Mouse (Mus musculus): ENCODE data around the gene Aph1a. TPM values are rescaled to one million over a fixed set of nuclear protein-coding genes. Genes with fewer than 3 reads are reported as not detected.
"Not testable (repeated sequence)": the region's sequence is repeated elsewhere in the genome, so short reads cannot be mapped to it uniquely, and the experiment has no call there.

Gene Aph1a
- polyA plus RNA-seq, 1 experiment, result 44.3 TPM

DNA sequence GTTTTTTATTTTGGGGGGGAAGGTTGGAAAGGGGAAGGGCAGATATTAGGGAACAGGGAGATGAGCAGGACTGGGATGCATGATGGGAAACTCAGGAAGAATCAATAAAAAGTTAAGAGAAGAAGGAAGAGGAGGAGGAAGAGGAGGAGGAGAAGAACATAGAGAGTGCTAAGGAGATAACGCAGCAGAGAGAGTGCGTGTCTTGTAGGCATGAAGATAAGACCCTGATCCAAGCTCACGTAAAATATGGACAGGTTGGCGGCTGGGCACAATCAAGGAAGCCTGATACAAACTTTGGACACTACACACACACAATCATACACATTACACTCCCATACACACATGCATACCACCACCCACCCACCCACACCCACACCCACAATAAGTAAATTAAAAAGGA, 20.9 kb downstream of the Aph1a start:
- TF ChIP-seq EP300 (IDR thresholded peaks at IDR 0.05; ENCODE audit: insufficient read depth, low read depth, low read length) (no peak), POLR2A (IDR thresholded peaks at IDR 0.05; ENCODE audit: insufficient read depth, low read length) (no peak), CTCF (IDR thresholded peaks at IDR 0.05; ENCODE audit: low read depth, low read length) (no peak)
- Histone ChIP-seq H3K4me3 (ENCODE audit: low read depth, low read length) (no peak overlapping the region), H3K9me3 (replicated peaks; ENCODE audit: control insufficient read depth, insufficient read depth, low read length, poor library complexity, severe bottlenecking) (no peaks in the 10 kb centered on the region)

GRCm38 (mm10) chr3:95916760-95917159, 23.0 kb downstream of the Aph1a start:
- H3K27ac ChIP-seq (ENCODE audit: insufficient read depth, low read length), result no peak overlapping the region
- TF ChIP-seq POLR2A (IDR thresholded peaks at IDR 0.05; ENCODE audit: insufficient read depth, low read length) (no peak), CTCF (IDR thresholded peaks at IDR 0.05; ENCODE audit: low read depth, low read length) (no peak), EP300 (IDR thresholded peaks at IDR 0.05; ENCODE audit: insufficient read depth, low read depth, low read length) (no peak)
- no peak overlapping the region for H3K9ac ChIP-seq (ENCODE audit: low read depth, poor library complexity, severe bottlenecking)
- H3K27me3 ChIP-seq (ENCODE audit: control insufficient read depth, insufficient read depth, low read length, poor library complexity, severe bottlenecking), result no peaks in the 10 kb centered on the region
- H3K4me3 ChIP-seq (ENCODE audit: low read depth, low read length), result no peak overlapping the region
- no peaks in the 10 kb centered on the region for H3K4me1 ChIP-seq (ENCODE audit: control insufficient read depth, insufficient read depth, low read length)
- H3K9me3 ChIP-seq (replicated peaks; ENCODE audit: control insufficient read depth, insufficient read depth, low read length, poor library complexity, severe bottlenecking), result no peaks in the 10 kb centered on the region
- H3K36me3 ChIP-seq (ENCODE audit: control insufficient read depth, insufficient read depth, low read length, poor library complexity, severe bottlenecking), result no peaks in the 10 kb centered on the region

More for the DNA sequence above, 20.9 kb downstream of the Aph1a start:
- Histone ChIP-seq H3K4me1 (ENCODE audit: control insufficient read depth, insufficient read depth, low read length) (peaks cover 2% of the 10 kb centered on the region), H3K27me3 (ENCODE audit: control insufficient read depth, insufficient read depth, low read length, poor library complexity, severe bottlenecking) (no peaks in the 10 kb centered on the region), H3K36me3 (ENCODE audit: control insufficient read depth, insufficient read depth, low read length, poor library complexity, severe bottlenecking) (no peaks in the 10 kb centered on the region), H3K27ac (ENCODE audit: insufficient read depth, low read length) (no peak overlapping the region), H3K9ac (ENCODE audit: low read depth, poor library complexity, severe bottlenecking) (no peak overlapping the region)

DNA sequence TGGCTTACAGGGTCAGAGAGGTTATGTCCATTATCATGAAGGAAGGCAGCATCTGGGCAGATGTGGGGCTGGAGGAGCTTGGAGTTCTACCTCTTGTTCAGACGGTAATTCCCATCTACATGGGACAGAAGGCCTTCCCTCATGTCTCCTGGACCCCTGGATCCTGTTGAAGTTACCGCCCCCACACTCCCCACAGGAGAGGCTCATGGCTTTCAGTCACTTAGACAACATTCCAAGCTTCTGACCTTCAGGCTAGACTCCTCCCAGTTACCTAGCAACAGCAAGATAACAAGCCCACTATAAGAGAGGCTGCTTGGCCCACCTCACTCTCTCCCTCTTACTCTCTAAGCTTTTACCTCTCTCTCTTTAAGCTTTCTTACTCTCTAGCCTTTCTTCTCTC, 26.8 kb downstream of the Aph1a start:
- H3K9me3 ChIP-seq (replicated peaks; ENCODE audit: control insufficient read depth, insufficient read depth, low read length, poor library complexity, severe bottlenecking); H3K27me3 ChIP-seq (ENCODE audit: control insufficient read depth, insufficient read depth, low read length, poor library complexity, severe bottlenecking); H3K4me1 ChIP-seq (ENCODE audit: control insufficient read depth, insufficient read depth, low read length); H3K4me3 ChIP-seq (ENCODE audit: low read depth, low read length); H3K9ac ChIP-seq (ENCODE audit: low read depth, poor library complexity, severe bottlenecking); H3K27ac ChIP-seq (ENCODE audit: insufficient read depth, low read length); H3K36me3 ChIP-seq (ENCODE audit: control insufficient read depth, insufficient read depth, low read length, poor library complexity, severe bottlenecking): not testable (repeated sequence)

- not testable (repeated sequence) for H3K4me1 ChIP-seq (ENCODE audit: control insufficient read depth, insufficient read depth, low read length); H3K9ac ChIP-seq (ENCODE audit: low read depth, poor library complexity, severe bottlenecking); H3K9me3 ChIP-seq (replicated peaks; ENCODE audit: control insufficient read depth, insufficient read depth, low read length, poor library complexity, severe bottlenecking); H3K27me3 ChIP-seq (ENCODE audit: control insufficient read depth, insufficient read depth, low read length, poor library complexity, severe bottlenecking); H3K4me3 ChIP-seq (ENCODE audit: low read depth, low read length); H3K27ac ChIP-seq (ENCODE audit: insufficient read depth, low read length); H3K36me3 ChIP-seq (ENCODE audit: control insufficient read depth, insufficient read depth, low read length, poor library complexity, severe bottlenecking)
Measured at GRCm38 (mm10) chr3:95923429-95923828, 29.7 kb downstream of the Aph1a start.

DNA sequence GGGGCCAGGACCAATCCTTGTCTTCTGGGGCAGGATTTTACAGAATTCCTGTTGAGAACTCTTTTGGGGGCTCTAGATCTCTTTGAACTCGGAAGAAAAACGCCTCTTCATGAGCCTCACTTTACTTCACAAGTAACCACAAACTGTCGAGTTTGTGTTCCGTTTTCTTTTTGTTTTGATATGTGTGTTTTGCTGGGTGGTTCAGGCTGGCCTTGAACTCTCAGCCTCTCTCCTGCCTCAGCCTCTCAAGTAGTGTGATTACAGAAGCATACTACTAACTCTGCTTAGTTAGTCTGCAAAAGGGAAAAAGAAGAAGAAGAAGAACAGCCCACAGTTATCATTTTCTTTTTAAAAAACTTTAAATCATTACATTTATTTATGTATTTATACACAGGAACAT, 30.4 kb downstream of the Aph1a start:
- TF ChIP-seq EP300 (IDR thresholded peaks at IDR 0.05; ENCODE audit: insufficient read depth, low read depth, low read length) (no peak), POLR2A (IDR thresholded peaks at IDR 0.05; ENCODE audit: insufficient read depth, low read length) (no peak), CTCF (IDR thresholded peaks at IDR 0.05; ENCODE audit: low read depth, low read length) (no peak)
- Histone ChIP-seq H3K9ac (ENCODE audit: low read depth, poor library complexity, severe bottlenecking) (no peak overlapping the region), H3K27ac (ENCODE audit: insufficient read depth, low read length) (no peak overlapping the region), H3K9me3 (replicated peaks; ENCODE audit: control insufficient read depth, insufficient read depth, low read length, poor library complexity, severe bottlenecking) (no peaks in the 10 kb centered on the region), H3K36me3 (ENCODE audit: control insufficient read depth, insufficient read depth, low read length, poor library complexity, severe bottlenecking) (no peaks in the 10 kb centered on the region), H3K27me3 (ENCODE audit: control insufficient read depth, insufficient read depth, low read length, poor library complexity, severe bottlenecking) (no peaks in the 10 kb centered on the region), H3K4me1 (ENCODE audit: control insufficient read depth, insufficient read depth, low read length) (no peaks in the 10 kb centered on the region), H3K4me3 (ENCODE audit: low read depth, low read length) (no peak overlapping the region)

DNA sequence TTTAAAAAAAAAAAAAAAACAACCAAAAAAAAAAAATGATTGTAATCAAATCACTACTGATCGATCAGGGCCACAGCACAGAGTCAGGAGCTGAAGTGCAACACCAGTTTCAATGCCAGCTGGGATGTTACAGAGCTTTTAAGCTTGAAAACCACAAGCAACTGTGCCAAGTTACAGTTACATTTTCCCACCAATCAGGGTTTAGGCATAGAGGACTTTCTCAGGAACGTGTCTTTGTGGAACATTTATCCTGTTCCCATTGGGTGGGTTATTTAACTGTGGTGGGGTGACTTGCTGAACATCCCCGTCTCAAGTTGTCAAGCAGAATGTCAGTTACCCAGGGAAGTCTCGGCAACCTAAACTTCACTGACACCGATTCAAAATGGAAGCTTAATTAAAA, 31.3 kb downstream of the Aph1a start:
- H3K4me1 ChIP-seq (ENCODE audit: control insufficient read depth, insufficient read depth, low read length), result no peaks in the 10 kb centered on the region
- TF ChIP-seq CTCF (IDR thresholded peaks at IDR 0.05; ENCODE audit: low read depth, low read length), result no peak
- TF ChIP-seq EP300 (IDR thresholded peaks at IDR 0.05; ENCODE audit: insufficient read depth, low read depth, low read length), result no peak
- no peaks in the 10 kb centered on the region for H3K36me3 ChIP-seq (ENCODE audit: control insufficient read depth, insufficient read depth, low read length, poor library complexity, severe bottlenecking)
- H3K27ac ChIP-seq (ENCODE audit: insufficient read depth, low read length), result no peak overlapping the region
- H3K27me3 ChIP-seq (ENCODE audit: control insufficient read depth, insufficient read depth, low read length, poor library complexity, severe bottlenecking), result no peaks in the 10 kb centered on the region
- H3K9me3 ChIP-seq (replicated peaks; ENCODE audit: control insufficient read depth, insufficient read depth, low read length, poor library complexity, severe bottlenecking), result no peaks in the 10 kb centered on the region
- no peak overlapping the region for H3K9ac ChIP-seq (ENCODE audit: low read depth, poor library complexity, severe bottlenecking)
- no peak overlapping the region for H3K4me3 ChIP-seq (ENCODE audit: low read depth, low read length)

GRCm38 (mm10) chr3:95928261-95928657, 34.5 kb downstream of the Aph1a start:
- Histone ChIP-seq H3K9ac (ENCODE audit: low read depth, poor library complexity, severe bottlenecking) (peak overlapping the region; percentile 60), H3K4me1 (ENCODE audit: control insufficient read depth, insufficient read depth, low read length) (no peaks in the 10 kb centered on the region), H3K9me3 (replicated peaks; ENCODE audit: control insufficient read depth, insufficient read depth, low read length, poor library complexity, severe bottlenecking) (no peaks in the 10 kb centered on the region), H3K36me3 (ENCODE audit: control insufficient read depth, insufficient read depth, low read length, poor library complexity, severe bottlenecking) (peaks cover under 1% of the 10 kb centered on the region; the same call in 1 of the 2 replicates), H3K27me3 (ENCODE audit: control insufficient read depth, insufficient read depth, low read length, poor library complexity, severe bottlenecking) (no peaks in the 10 kb centered on the region), H3K27ac (ENCODE audit: insufficient read depth, low read length) (peak overlapping the region; percentile 28), H3K4me3 (ENCODE audit: low read depth, low read length) (peak overlapping the region; percentile 78)
- no peak for TF ChIP-seq POLR2A (IDR thresholded peaks at IDR 0.05; ENCODE audit: insufficient read depth, low read length)
- no peak for TF ChIP-seq EP300 (IDR thresholded peaks at IDR 0.05; ENCODE audit: insufficient read depth, low read depth, low read length)
- TF ChIP-seq CTCF (IDR thresholded peaks at IDR 0.05; ENCODE audit: low read depth, low read length), result no peak
